ENCODE assay signal across 8 mouse cellular contexts in genomic region chr9:59751066-59751581, GRCm38 (mm10). TPM values are rescaled to one million over a fixed set of nuclear protein-coding genes. Genes with fewer than 3 reads are reported as not detected.
A peak's percentile ranks its signal among the peaks of the same experiment; 100 is the strongest.
DNase-seq lines count a peak whose midpoint lies in the region; ATAC-seq lines count a peak whose summit lies in the region.

No protein-coding gene starts in this region.

- H3K9me3 ChIP-seq in forebrain, embryonic 11.5 days (ENCODE audit: control insufficient read depth, low read length), result no peaks in the 10 kb centered on the region
- H3K9me3 ChIP-seq in lung, embryonic 16.5 days (ENCODE audit: control insufficient read depth, low read length), result no peaks in the 10 kb centered on the region

- H3K9ac ChIP-seq in forebrain, embryonic 11.5 days (ENCODE audit: low read length), result peak overlapping the region; percentile 89
- peak overlapping the region; percentile 90 for H3K9ac ChIP-seq in lung, embryonic 16.5 days (ENCODE audit: low read length)

- peak overlapping the region; percentile 84 for H3K4me3 ChIP-seq in forebrain, embryonic 11.5 days (ENCODE audit: low read depth, low read length)
- peak overlapping the region; percentile 78 for H3K4me3 ChIP-seq in lung, embryonic 16.5 days (ENCODE audit: low read length)

- peak; percentile 94 for DNase-seq in adrenal gland, postnatal 10 days
- no peak for DNase-seq in forebrain, embryonic 11.5 days (ENCODE audit: low spot score)
- DNase-seq in heart, postnatal 14 days, result peak; percentile 90 to 92
- DNase-seq in kidney, postnatal 4 days, result peak; percentile 89 to 94
- peak; percentile 80 for DNase-seq in ovary, postnatal 14 days (ENCODE audit: low spot score)
- DNase-seq in urinary bladder, adult 18-20 months (ENCODE audit: low spot score in 2 of 2), result peak; percentile 86 to 98

- H3K27me3 ChIP-seq in forebrain, embryonic 11.5 days (ENCODE audit: control insufficient read depth, insufficient read depth, low read length), result no peaks in the 10 kb centered on the region
- no peaks in the 10 kb centered on the region for H3K27me3 ChIP-seq in lung, embryonic 16.5 days (ENCODE audit: control insufficient read depth, insufficient read depth, low read depth, low read length)

- H3K4me1 ChIP-seq in forebrain, embryonic 11.5 days (replicated peaks; ENCODE audit: control insufficient read depth, insufficient read depth, low read length), result peaks cover 3% of the 10 kb centered on the region; the same call in 1 of the 2 replicates
- H3K4me1 ChIP-seq in lung, embryonic 16.5 days (replicated peaks; ENCODE audit: control insufficient read depth, insufficient read depth, low read length), result peaks cover 15% of the 10 kb centered on the region

- 1% methylated on average over 40 of the region's 49 CpGs for WGBS in forebrain, embryonic 11.5 days
- 0% methylated on average over 40 of the region's 49 CpGs for WGBS in lung, embryonic 16.5 days

- H3K4me2 ChIP-seq in forebrain, embryonic 11.5 days (ENCODE audit: low read depth, low read length, severe bottlenecking), result peak overlapping the region; percentile 79
- H3K4me2 ChIP-seq in lung, embryonic 16.5 days (ENCODE audit: low read depth, low read length), result peak overlapping the region; percentile 91

- H3K36me3 ChIP-seq in forebrain, embryonic 11.5 days (ENCODE audit: control insufficient read depth, insufficient read depth, low read length), result no peaks in the 10 kb centered on the region
- H3K36me3 ChIP-seq in lung, embryonic 16.5 days (ENCODE audit: control insufficient read depth, insufficient read depth, low read length), result no peaks in the 10 kb centered on the region

- peak overlapping the region; percentile 80 for H3K27ac ChIP-seq in forebrain, embryonic 11.5 days (ENCODE audit: low read depth, low read length)
- H3K27ac ChIP-seq in lung, embryonic 16.5 days (ENCODE audit: low read length), result peak overlapping the region; percentile 96

- intact Hi-C loops in heart, postnatal 14 days (cut with DNase I), result no loop called here

- ATAC-seq in CD4-positive, CD25-positive, alpha-beta regulatory T cell, adult 4 months, result peak; percentile 71
- ATAC-seq in forebrain, embryonic 11.5 days (replicated peaks; ENCODE audit: low FRiP score), result peak; percentile 92
- peak; percentile 94 for ATAC-seq in lung, embryonic 16.5 days (ENCODE audit: low read depth)

RNA-seq across cellular contexts. Expression of gene Myo9a, which starts 0.4 kb away (rescaled TPM):
- 10 to 100 TPM; 42.0 to 61.6 TPM for polyA plus RNA-seq in CD4-positive, CD25-positive, alpha-beta regulatory T cell, adult 4 months (2017; shearing (Covaris generic))
- 10 to 100 TPM; 11.4 to 19.2 TPM for total RNA-seq in adrenal gland, postnatal 10 days (2021)
- 18.4 and 19.2 TPM in 2 replicates for polyA plus RNA-seq in forebrain, embryonic 11.5 days (2014; fragmentation: Nextera tagmentation; extraction: Ambion mirVana)
- total RNA-seq in heart, postnatal 14 days (2021), result 10 to 100 TPM; 13.7 to 19.8 TPM
- polyA plus RNA-seq in lung, embryonic 16.5 days (2015; fragmentation: Nextera tagmentation; extraction: Ambion mirVana), result 12.3 and 12.6 TPM in 2 replicates

RNA-seq across cellular contexts. Expression of gene Senp8, which starts 0.6 kb away (rescaled TPM):
- 1 to 10 TPM; 6.4 to 7.2 TPM for polyA plus RNA-seq in CD4-positive, CD25-positive, alpha-beta regulatory T cell, adult 4 months (2017; shearing (Covaris generic))
- 1 to 10 TPM; 4.3 to 9.0 TPM for total RNA-seq in adrenal gland, postnatal 10 days (2021)
- 16.0 and 19.8 TPM in 2 replicates for polyA plus RNA-seq in forebrain, embryonic 11.5 days (2014; fragmentation: Nextera tagmentation; extraction: Ambion mirVana)
- total RNA-seq in heart, postnatal 14 days (2021), result 1 to 10 TPM; 6.3 to 7.8 TPM
- polyA plus RNA-seq in lung, embryonic 16.5 days (2015; fragmentation: Nextera tagmentation; extraction: Ambion mirVana), result 9.1 and 9.9 TPM in 2 replicates
